Mouse (Mus musculus): ENCODE results near the gene Ptpn12.

The Ptpn12 gene

GRCm38 (mm10) chr5:21017075-21017474 lies 38.6 kb downstream of the Ptpn12 start:
- DNase-seq: no peak

- no peak for DNase-seq
These were observed 44.8 kb downstream of the Ptpn12 start for GRCm38 (mm10) chr5:21010908-21011307.

GRCm38 (mm10) chr5:21002723-21003122 lies 53.0 kb downstream of the Ptpn12 start:
- DNase-seq: peak; percentile 28 to 58

- DNase-seq: no peak
These were observed 53.9 kb downstream of the Ptpn12 start for GRCm38 (mm10) chr5:21001622-21002315.

- no peak for DNase-seq
These were observed 57.3 kb downstream of the Ptpn12 start for GRCm38 (mm10) chr5:20998427-20998826.

- no peak for DNase-seq
These were observed 58.2 kb downstream of the Ptpn12 start for GRCm38 (mm10) chr5:20997555-20997954.

GRCm38 (mm10) chr5:20990062-20990809 lies 65.5 kb downstream of the Ptpn12 start:
- DNase-seq: no peak

DNA sequence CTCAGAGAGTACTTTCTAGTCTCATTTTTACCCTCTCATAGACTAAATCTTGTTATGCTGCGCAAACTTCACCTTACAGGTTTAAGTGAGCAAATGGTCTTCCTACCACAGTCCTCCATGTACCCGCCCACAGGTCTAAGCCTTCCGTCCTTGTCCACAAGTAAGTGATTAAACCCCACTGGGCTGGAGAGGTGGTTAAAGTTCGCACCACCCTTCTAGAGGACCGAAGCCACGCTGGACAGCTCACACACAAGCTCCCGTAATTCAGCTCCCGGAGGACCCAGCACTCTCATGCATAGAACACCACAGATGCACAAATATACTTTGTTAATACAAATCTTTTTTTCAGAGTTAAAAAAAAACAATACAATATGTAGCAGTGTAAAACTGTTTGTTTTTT lies 69.4 kb downstream of the Ptpn12 start:
- no peak for DNase-seq

DNA sequence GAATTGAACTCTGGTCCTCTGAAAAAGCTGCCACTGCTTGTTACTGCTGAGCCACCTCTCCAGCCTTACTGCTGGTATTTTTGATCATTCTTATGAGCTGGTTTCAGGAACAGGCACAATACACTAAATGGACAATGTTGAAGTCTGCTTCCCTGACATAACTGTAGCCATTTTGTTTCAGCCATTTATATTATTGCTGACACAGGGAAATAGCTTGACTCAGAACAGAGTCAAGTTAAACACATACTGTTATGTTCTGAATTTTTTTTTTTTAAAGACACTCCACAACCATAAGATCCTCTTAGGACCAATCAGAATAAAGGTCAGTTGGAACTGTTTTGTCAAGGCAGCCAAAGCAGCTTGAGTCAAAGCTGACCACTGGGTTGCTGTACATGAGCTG lies 72.2 kb downstream of the Ptpn12 start:
- DNase-seq: no peak

GRCm38 (mm10) chr5:20974690-20975089 lies 81.0 kb downstream of the Ptpn12 start:
- no peak for DNase-seq

DNA sequence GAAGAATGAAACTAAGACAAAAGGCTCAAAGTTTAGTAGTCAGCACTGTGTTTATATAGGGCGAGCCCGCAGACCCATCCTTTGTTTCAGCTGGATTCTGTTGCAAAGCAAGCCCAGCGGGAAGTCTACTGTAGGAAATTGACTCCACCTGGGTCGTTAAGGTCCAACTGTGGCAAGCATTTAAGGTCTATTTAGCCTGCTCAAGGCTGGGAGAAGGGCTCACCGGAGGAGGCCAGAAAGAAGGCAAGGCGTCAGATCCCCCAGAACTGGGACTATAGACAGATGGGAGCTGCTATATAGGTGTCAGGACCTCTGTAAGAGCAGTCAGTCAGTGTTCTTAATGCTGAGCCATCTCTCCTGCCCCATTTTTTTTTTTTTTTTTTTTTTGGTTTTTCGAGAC lies 81.7 kb downstream of the Ptpn12 start:
- DNase-seq: no peak

DNA sequence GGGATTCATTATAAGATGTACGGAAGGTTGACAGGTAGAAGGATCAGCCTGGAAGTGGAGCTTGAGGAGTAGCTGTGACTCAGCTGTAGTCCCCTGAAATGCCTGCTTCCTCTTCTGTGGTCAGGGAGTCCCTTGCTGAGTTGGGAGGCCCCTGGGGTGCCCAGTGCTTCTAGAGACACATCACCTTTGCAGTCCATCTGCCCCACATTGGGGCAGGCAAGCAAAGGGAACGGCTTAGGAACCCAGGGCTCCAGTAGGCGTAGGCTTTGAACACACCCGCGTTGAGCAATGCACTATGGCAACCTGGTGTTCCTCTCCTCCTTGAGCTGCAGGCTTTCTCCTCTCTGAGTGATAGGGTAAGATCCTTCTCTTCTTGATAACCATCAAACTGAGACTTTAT lies 82.6 kb downstream of the Ptpn12 start:
- DNase-seq: no peak

GRCm38 (mm10) chr5:20968963-20969362 lies 86.7 kb downstream of the Ptpn12 start:
- peak in 1 of 2 experiments; percentile 52 for DNase-seq

- no peak for DNase-seq
These were observed 87.2 kb downstream of the Ptpn12 start for GRCm38 (mm10) chr5:20968493-20968892.

DNA sequence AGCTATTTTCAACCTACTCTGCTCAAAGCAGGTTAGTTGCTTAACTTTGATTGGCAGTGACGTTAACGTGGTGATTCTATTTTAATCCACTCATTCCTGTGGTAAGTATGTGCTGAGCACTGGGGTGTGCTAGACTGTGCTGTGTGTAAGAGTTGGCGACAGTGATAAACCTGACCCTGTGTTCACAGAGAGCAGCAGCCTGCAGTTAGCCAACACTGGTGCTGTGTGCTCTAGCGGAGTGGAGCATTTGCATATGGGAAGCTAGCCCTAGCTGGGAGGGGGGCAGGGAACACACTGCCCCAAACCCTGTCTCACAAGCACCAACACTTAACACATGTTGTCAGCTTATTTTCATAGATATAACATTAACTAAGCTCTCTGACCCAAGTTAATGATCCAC lies 87.8 kb downstream of the Ptpn12 start:
- no peak for DNase-seq

DNA sequence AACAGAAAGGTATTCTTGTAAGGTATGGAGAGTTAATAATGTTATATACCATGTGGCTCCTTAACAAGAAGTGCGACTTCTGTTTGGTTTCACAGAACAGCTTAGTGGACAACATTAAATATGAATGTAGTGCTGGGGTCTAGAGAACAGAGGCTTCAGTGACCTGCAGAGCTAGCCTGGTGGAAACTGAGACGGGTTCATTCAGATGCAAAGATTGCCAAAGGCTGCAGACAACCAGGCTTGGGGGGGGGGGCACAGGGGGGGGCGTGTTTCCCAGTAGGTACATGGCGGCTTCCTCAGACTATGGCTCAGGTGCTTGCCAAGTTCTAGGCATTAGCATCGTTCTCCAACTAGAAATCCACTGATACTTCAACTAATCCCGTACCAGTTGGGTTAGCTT lies 91.3 kb downstream of the Ptpn12 start:
- DNase-seq: no peak

DNA sequence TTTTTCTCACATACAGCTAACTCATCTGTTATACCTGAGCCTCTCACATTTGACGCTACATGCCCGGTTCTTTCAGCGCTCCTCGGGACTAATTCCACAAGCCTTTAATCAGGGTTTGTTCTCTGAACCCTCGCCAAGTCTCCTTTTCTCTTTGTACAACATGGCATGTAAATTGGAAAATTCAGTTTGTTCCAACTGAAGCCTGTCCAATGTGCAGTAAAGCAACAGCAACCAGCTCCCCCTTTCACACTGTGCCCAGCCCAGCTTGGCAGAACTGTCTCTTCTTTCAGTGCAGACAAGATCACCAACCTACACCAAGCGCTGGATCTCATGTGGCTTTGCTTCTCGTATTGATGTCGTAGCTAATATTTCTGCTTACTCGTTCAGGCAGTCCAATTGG lies 92.4 kb downstream of the Ptpn12 start:
- no peak for DNase-seq

GRCm38 (mm10) chr5:20960927-20961326 lies 94.8 kb downstream of the Ptpn12 start:
- no peak for DNase-seq

- DNase-seq: no peak
These were observed 99.4 kb downstream of the Ptpn12 start, which contains the start of gene Rsbn1l for GRCm38 (mm10) chr5:20956298-20956697. Gene Rsbn1l (minus strand): TSS chr5:20956398.

DNA sequence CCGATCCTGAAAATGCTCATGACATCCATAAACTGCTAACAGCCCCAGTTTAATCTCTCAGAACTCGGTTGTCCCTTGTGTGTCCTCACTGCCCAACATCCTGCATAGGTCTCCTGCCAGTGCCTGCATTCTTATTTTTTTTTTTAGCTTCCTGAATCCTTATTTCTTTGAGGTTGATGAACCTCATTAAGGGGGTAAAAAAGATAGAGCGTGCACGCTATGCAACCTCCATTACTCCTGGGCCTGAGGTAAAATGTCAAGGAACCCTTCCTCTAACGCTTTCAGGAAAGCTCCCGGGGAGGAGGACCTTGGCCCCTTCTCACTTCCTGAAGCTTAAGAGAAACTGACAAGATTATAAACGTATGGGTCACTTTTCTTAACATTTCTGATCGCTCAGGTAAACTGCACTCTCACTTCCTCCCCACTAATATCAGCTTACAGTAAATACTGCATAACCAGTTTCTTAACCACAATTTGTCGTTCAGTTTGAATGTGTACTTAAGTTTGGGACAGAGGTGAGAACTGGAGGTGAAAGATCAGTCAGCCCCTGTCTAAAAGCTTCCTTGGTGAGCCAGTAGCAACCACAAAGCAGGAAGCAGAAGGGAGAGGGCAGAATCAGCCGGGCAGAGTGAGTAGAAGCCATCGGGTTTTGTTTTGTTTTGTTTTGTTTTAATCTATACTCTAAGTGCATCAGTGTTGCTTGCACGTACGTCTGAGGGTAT lies 100.4 kb downstream of the Ptpn12 start:
- DNase-seq: peak in 1 of 2 experiments; percentile 28

DNA sequence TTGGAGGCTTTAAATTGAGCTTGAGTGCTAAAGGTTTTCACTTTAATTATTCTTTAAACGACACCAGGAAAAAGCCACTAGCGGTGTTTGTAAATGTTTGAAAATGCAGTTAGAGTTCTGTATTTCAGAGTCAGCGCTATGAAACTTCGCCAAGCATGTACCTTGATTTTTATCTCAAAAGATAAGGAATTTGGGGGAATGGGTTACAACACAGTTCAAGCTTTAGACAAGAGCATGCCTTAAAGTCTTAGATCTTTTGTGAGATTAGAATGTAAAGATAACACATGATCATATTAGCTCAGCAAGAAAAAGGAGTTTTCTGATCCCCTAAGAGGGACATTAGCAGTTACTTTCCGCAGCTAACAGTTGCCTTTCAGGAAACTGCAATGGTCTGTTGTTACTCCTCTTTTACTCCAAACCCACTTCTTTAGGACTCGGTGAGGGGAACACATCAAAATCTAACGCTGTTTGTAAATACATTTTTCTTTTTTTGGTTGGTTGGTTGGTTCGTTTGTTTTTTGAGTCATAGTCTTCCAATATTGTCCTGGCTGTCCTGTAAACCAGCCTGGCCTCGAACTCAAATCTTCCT lies 103.3 kb downstream of the Ptpn12 start:
- DNase-seq: no peak

- DNase-seq: peak; percentile 94 to 96
These were observed 103.9 kb downstream of the Ptpn12 start for GRCm38 (mm10) chr5:20951666-20952281.

Data from thymus, adult 18-20 months (tissue).